Mouse (Mus musculus) stomach, adult 2 months (tissue): Measurements from ENCODE around the gene Ubap2. TPM values are rescaled to one million over a fixed set of nuclear protein-coding genes. Genes with fewer than 3 reads are reported as not detected.

Experiments
- polyA plus RNA-seq: library from polyadenylated mRNA; depleted of rRNA; stranded (reverse); fragments of >200 nt; gene quantifications from 2 replicates; pipeline ENCODE4 v1.2.3, GENCODE M21; 2012; rRNA removed

Ubap2 gene
- 97.0 and 116 TPM in 2 replicates for polyA plus RNA-seq

GRCm38 (mm10) chr4:41274980-41275850 is at the start of gene Ubap2:
Gene Ubap2, minus strand, starts transcription at chr4:41275144.

GRCm38 (mm10) chr4:41314141-41315129 is 39.5 kb upstream of the Ubap2 start, which contains the start of gene Dcaf12:
Gene Dcaf12, minus strand, starts transcription at chr4:41314889.

Other genes starting within 250 kb of the Ubap2 start
- 0.75 and 0.87 TPM in 2 replicates for gene Aqp7, start 227.0 kb downstream of the Ubap2 start, polyA plus RNA-seq
- gene Aqp3, start 177.0 kb downstream of the Ubap2 start, polyA plus RNA-seq, result 228 and 237 TPM in 2 replicates
- gene Nol6, start 150.7 kb downstream of the Ubap2 start, polyA plus RNA-seq, result 15.8 and 18.2 TPM in 2 replicates
- gene Ube2r2, start 139.4 kb downstream of the Ubap2 start, polyA plus RNA-seq, result 12.8 and 19.4 TPM in 2 replicates
- 8.7 and 9.7 TPM in 2 replicates for gene Dcaf12, start 39.7 kb upstream of the Ubap2 start, polyA plus RNA-seq
- gene Ubap1, start 73.9 kb upstream of the Ubap2 start, polyA plus RNA-seq, result 8.7 and 11.2 TPM in 2 replicates
- 0.16 and 0.18 TPM in 2 replicates for gene Kif24, start 189.7 kb upstream of the Ubap2 start, polyA plus RNA-seq
- gene Nudt2, start 190.0 kb upstream of the Ubap2 start, polyA plus RNA-seq, result 1.6 and 3.0 TPM in 2 replicates
- gene AI464131, start 227.9 kb upstream of the Ubap2 start, polyA plus RNA-seq, result 3.1 and 4.9 TPM in 2 replicates
- gene 1110017D15Rik, start 242.2 kb upstream of the Ubap2 start, polyA plus RNA-seq, result 0.37 and 0.47 TPM in 2 replicates